Mouse (Mus musculus) large intestine, adult 2 months (tissue): ENCODE data around the gene Tmem260. TPM values are rescaled to one million over a fixed set of nuclear protein-coding genes. Genes with fewer than 3 reads are reported as not detected.

Experiments used
- DNase-seq: peaks from one replicate; pipeline ENCODE4 v3.0.0-alpha.2; 2012; ENCODE audit warnings: low read depth, low spot score
- WGBS: fragments of 180-500 bp; shearing (Covaris S2); methylation state at CpG from one replicate; pipeline ENCODE4 v1.1.7; 2018; 5-methylcytosine and 5-hydroxymethylcytosine counted together
- polyA plus RNA-seq: library from polyadenylated mRNA; depleted of rRNA; stranded (reverse); fragments of >200 nt; gene quantifications from 2 replicates; pipeline ENCODE4 v1.2.3, GENCODE M21; 2012; rRNA removed

Tmem260 gene
- polyA plus RNA-seq = 4.9 and 9.9 TPM in 2 replicates

GRCm38 (mm10) chr14:48445984-48446683 is at the start of gene Tmem260:
Gene Tmem260 (plus strand): TSS chr14:48446124.
- under 1% methylated on average over 67 of the region's 69 CpGs for WGBS

GRCm38 (mm10) chr14:48406086-48406485 is 39.8 kb upstream of the Tmem260 start:
- DNase-seq = no peak
- 87% methylated on average over 13 of the region's 13 CpGs for WGBS

More at GRCm38 (mm10) chr14:48445984-48446683, at the start of gene Tmem260:
- DNase-seq = peak; percentile 75

- DNase-seq = no peak
- WGBS = 51% methylated on average over 3 of the region's 3 CpGs
Measured at GRCm38 (mm10) chr14:48417064-48417463, 28.9 kb upstream of the Tmem260 start.

- 39% methylated on average over 3 of the region's 3 CpGs for WGBS
- no peak for DNase-seq
Measured at GRCm38 (mm10) chr14:48418264-48418663, 27.7 kb upstream of the Tmem260 start.

- 75% methylated on average over 5 of the region's 5 CpGs for WGBS
- DNase-seq = no peak
Measured at GRCm38 (mm10) chr14:48418672-48419071, 27.3 kb upstream of the Tmem260 start.

- DNase-seq = no peak
- 31% methylated on average over 6 of the region's 6 CpGs for WGBS
Measured at GRCm38 (mm10) chr14:48421476-48421875, 24.4 kb upstream of the Tmem260 start.

- no peak for DNase-seq
- WGBS = 14% methylated on average over 6 of the region's 6 CpGs
Measured at GRCm38 (mm10) chr14:48421996-48422395, 23.9 kb upstream of the Tmem260 start.

GRCm38 (mm10) chr14:48422436-48422835 is 23.5 kb upstream of the Tmem260 start:
- 41% methylated on average over 4 of the region's 4 CpGs for WGBS
- no peak for DNase-seq

GRCm38 (mm10) chr14:48422901-48423300 is 23.0 kb upstream of the Tmem260 start:
- DNase-seq = no peak
- WGBS = 55% methylated on average over 7 of the region's 7 CpGs

GRCm38 (mm10) chr14:48431978-48432377 is 13.9 kb upstream of the Tmem260 start:
- WGBS = 86% methylated on average over 2 of the region's 2 CpGs
- no peak for DNase-seq

GRCm38 (mm10) chr14:48443796-48444195 is 2.1 kb upstream of the Tmem260 start:
- 73% methylated on average over 3 of the region's 3 CpGs for WGBS
- no peak for DNase-seq

GRCm38 (mm10) chr14:48451966-48452407 is 6.1 kb downstream of the Tmem260 start:
- WGBS = 91% methylated on average over 18 of the region's 18 CpGs

GRCm38 (mm10) chr14:48453411-48453810 is 7.5 kb downstream of the Tmem260 start:
- no peak for DNase-seq
- WGBS = 77% methylated on average over 5 of the region's 5 CpGs

More at GRCm38 (mm10) chr14:48451966-48452407, 6.1 kb downstream of the Tmem260 start:
- DNase-seq = no peak

- no peak for DNase-seq
- WGBS = 93% methylated on average over 12 of the region's 12 CpGs
Measured at GRCm38 (mm10) chr14:48456305-48457092, 10.6 kb downstream of the Tmem260 start.

GRCm38 (mm10) chr14:48457288-48457938 is 11.5 kb downstream of the Tmem260 start:
- 85% methylated on average over 16 of the region's 16 CpGs for whole genome bisulfite sequencing
- DNase-seq = no peak

- DNase-seq = no peak
- WGBS = 89% methylated on average over 9 of the region's 9 CpGs
Measured at GRCm38 (mm10) chr14:48458901-48459300, 13.0 kb downstream of the Tmem260 start.

- WGBS = 82% methylated on average over 7 of the region's 7 CpGs
- DNase-seq = no peak
Measured at GRCm38 (mm10) chr14:48468339-48468738, 22.4 kb downstream of the Tmem260 start.

GRCm38 (mm10) chr14:48470742-48471487 is 25.0 kb downstream of the Tmem260 start:
- 48% methylated on average over 10 of the region's 10 CpGs for WGBS
- no peak for DNase-seq

GRCm38 (mm10) chr14:48472179-48472578 is 26.3 kb downstream of the Tmem260 start:
- no peak for DNase-seq
- WGBS = 88% methylated on average over 9 of the region's 9 CpGs

- DNase-seq = no peak
- 53% methylated on average over 1 of the region's 1 CpGs for WGBS
Measured at GRCm38 (mm10) chr14:48475370-48475769, 29.4 kb downstream of the Tmem260 start.
